Mouse (Mus musculus): Measurements from ENCODE around the gene Wipf2. TPM values are rescaled to one million over a fixed set of nuclear protein-coding genes. Genes with fewer than 3 reads are reported as not detected.
A peak's percentile ranks its signal among the peaks of the same experiment; 100 is the strongest.

The Wipf2 gene
- total and polyA plus RNA-seq, 3 experiments, result 13.4 to 23.7 (median 15.6) TPM

- peak; percentile 35 for DNase-seq
Measured at GRCm38 (mm10) chr11:98930773-98931512, 67.5 kb downstream of the Wipf2 start.

DNA sequence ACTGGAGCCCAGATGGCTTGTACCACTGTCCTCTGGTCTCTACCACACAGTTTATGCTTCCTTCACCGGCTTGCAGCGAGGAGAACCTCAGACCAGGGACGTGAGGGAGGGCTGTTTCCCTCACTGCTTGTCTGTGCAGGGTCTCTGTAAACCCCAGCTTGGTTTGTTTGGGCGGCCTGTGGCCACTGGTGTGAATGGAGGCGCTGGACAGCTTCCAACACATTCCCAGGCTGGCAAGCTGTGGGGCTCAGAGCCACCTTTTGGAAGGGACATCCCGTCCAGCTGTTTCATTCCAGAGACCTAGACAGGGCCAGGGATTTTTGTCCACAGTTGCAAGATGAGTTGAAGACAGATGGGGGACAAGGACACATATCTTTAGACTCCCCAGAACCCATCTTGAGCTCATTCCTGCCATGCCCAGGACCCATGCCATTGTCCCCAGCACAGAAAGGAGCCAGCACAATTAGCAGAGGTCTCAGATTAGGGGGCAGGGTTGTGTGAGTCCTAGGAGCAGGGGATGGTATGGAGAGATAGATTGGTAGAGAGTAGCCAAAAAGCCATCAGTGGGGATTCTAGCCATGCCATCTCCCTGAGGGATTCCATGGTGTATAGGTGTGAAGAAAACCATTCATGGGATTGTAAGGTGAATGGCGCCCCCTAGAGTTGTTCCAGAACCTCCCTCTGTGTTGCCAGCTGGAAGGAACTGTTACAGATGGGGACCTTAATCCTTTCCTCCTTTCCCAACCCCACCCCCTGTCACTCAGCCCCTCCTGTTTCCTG is 68.3 kb downstream of the Wipf2 start:
- DNase-seq, result no peak

- DNase-seq, result no peak
Measured at GRCm38 (mm10) chr11:98932293-98933091, 69.1 kb downstream of the Wipf2 start.

DNA sequence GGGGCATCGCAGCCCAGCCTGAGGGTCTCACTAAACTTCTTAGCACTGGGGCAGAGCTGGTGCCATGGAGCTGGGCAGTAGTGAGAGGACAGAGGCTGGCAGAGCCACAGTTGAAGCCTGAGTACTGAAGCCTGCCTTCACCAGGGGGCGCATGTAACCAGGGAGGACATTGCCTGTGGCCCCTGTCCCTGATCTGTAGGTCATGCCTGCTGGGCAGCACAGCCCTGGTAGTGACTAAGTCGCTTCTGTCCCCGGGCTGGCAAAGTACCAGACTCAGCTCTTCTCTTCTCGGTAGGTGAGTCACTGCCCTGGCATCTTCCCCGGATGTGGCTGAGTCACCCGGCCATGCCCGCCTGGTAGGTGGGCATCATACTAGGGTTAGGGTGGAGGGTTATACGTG is 69.7 kb downstream of the Wipf2 start:
- peak; percentile 97 for DNase-seq

DNA sequence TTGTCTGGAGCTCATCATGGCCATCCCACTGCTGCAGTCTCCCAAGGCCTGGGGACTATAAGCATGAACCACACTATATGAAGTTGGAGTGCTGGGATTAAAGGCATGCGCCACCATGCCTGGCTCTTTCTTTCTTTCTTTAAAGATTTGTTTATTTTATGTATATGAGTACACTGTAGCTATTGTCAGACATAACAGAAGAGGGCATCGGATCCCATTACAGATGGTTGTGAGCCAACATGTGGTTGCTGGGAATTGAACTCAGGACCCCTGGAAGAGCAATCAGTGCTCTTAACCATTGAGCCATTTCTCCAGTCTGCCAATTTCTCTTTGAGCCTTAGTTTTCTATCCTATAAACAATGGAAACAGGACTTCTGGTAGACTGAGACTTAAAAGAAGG is 70.4 kb downstream of the Wipf2 start:
- peak; percentile 15 for DNase-seq

DNA sequence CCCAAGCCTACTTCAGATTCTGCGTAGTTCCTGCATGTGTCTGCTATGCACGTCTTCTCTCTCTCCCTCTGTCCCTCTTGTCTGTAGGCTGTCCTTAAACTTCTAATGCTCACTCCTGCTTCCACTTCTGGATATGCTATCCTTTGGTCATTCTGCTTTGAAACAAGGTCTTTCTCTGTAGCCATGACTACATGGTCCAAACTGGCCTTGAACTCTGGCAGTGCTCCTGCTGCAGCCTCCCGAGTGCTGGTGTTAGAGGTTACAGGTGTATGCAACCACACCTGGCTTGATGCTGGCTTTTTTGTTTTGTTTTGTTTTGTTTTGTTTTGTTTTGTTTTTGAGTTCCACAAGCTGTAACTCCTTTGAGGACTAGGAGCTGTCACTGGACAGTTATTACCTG is 70.9 kb downstream of the Wipf2 start:
- DNase-seq, result peak; percentile 41

GRCm38 (mm10) chr11:98935123-98935522 is 71.7 kb downstream of the Wipf2 start:
- DNase-seq, result peak; percentile 6

- peak; percentile 88 for DNase-seq
Measured at GRCm38 (mm10) chr11:98936170-98936569, 72.7 kb downstream of the Wipf2 start.

GRCm38 (mm10) chr11:98936606-98937409 is 73.4 kb downstream of the Wipf2 start:
- DNase-seq, result peak; percentile 67

DNA sequence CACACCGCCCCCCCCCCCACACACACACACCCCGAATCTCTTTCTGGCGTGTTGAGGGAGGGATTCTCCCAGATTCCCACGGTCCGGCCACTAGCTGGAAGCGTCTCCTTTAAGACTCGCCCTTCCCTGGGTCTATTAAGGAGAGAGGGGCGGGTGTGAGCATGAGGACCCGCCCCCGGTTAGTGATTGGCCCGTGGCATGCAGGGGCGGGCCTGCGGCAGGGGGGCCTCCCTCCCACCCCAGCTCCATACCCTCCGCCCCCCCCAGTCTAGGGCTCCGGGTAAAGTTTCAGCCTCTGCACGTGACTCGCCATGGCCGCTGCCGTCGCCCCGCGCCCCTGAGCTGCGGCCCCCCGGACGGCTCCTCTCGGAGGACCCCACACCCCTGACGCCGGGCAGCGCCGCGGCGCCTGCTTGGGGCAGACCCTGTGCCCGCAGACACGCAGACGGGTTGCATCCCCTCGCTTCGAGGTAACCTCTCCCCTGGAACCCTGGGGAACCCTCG is 74.0 kb downstream of the Wipf2 start:
- DNase-seq, result peak; percentile 96

GRCm38 (mm10) chr11:98937914-98938694 is 74.7 kb downstream of the Wipf2 start:
- peak; percentile 78 for DNase-seq

DNA sequence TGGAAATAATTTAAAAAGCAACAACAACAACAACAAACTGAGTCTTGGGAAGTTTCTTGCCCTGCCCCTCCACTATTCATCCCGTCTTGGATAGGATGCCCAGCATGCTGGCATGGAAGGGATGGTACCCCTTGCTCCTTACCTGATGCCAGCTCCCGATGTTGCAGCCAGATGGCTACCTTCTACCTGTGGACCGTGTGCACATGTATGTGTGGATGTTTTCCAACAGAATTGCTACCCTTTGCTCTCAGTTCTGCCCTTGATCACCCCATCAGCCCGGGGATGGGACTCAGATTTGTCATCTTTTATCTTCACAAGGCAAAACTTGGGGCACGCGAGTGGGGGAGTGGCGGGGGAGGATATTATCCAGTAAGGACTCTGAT is 75.3 kb downstream of the Wipf2 start:
- DNase-seq, result no peak

DNA sequence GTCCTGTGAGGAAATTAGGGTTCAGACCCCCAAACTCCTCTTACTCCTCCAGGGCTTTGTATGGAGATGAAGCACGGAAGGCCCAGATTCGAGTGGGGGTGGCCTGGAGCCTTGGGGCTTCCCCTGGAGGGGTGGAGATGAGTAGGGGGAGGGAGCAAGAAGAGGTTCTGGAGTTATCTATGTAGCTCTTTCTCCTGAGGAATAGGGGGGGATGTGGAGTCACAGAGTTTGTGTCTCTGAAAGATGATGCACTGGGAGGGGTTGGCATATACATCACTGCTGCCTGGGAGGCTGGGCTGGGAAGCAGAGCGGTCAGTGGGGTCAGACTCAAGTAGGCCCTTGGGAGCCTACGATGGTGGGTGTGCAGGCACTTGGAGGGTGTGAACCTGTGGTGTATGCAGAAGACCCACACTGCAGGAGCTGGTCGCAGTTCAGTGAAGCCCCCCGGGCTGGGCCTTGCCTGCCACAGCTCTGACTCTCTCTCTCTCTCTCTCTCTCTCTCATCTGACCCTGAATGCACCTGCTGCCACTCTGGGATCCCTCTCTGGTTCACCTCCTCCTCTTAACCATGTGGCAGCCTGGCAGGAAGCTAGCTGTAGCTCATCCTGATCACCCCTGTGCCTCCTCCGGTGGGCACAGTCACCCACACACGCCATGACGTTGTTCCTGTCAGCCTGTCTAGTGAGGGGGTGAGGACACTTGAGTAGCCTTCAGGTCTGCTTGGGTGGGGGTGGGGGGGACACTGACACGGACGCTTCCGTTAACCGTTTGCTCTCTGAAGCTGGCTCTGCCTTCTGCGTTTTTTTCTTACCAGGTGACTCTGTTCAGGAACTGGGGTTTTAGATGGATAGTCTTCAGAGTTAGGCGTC is 75.9 kb downstream of the Wipf2 start:
- DNase-seq, result no peak

- peak; percentile 18 for DNase-seq
Measured at GRCm38 (mm10) chr11:98939953-98940641, 76.7 kb downstream of the Wipf2 start.

GRCm38 (mm10) chr11:98940776-98941175 is 77.3 kb downstream of the Wipf2 start:
- no peak for DNase-seq

- peak; percentile 68 for DNase-seq
Measured at GRCm38 (mm10) chr11:98941341-98941825, 77.9 kb downstream of the Wipf2 start.

- DNase-seq, result peak; percentile 84
Measured at GRCm38 (mm10) chr11:98941826-98942550, 78.5 kb downstream of the Wipf2 start.

DNA sequence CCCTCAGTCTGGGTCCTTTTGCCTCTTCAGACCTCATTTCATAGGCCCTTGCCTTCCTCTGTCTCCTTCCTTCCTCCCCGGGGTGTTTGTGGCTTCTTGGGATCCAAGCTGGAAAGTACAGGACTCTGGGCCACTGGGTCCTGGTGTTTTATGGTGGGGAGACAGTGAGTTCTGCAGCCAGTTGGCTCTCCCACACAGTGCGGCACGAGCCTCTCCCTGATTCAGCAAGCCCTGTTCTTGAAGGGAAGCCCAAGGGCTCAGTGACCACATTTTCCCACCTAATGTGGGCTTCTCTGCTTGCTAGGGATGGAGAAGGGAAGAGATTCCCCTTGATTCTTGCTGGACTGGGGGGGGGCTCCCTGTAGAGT is 79.1 kb downstream of the Wipf2 start:
- peak; percentile 49 for DNase-seq

All from adrenal gland, adult 2 months (tissue).